Mouse (Mus musculus) hindbrain, embryonic 15.5 days (tissue): Measurements from ENCODE around the gene Itgb2. TPM values are rescaled to one million over a fixed set of nuclear protein-coding genes. Genes with fewer than 3 reads are reported as not detected.

Source experiments
- ATAC-seq: fragments of 200-750 bp; cut with Nextera tagmentation; 2 replicates; pipeline ENCODE4 v1.8.0; 2017; ENCODE audit warnings: low read depth, moderate number of reproducible peaks, moderate TSS enrichment; ENCODE audit not compliant: low FRiP score
- H3K27ac ChIP-seq: fragments of 300-500 bp; sonication (generic); replicated peaks from 2 replicates; pipeline ENCODE4 v1.5.1; 2015; ENCODE audit warnings: mild to moderate bottlenecking, inconsistent platforms
- H3K27me3 ChIP-seq: fragments of 300-500 bp; sonication (generic); 2 replicates; pipeline ENCODE4 v1.6.1; 2015; ENCODE audit warnings: control low read depth, inconsistent platforms
- H3K36me3 ChIP-seq: fragments of 300-500 bp; sonication (generic); 2 replicates; pipeline ENCODE4 v1.6.1; 2015; ENCODE audit warnings: control low read depth, inconsistent platforms
- H3K4me1 ChIP-seq: fragments of 300-500 bp; sonication (generic); replicated peaks from 2 replicates; pipeline ENCODE4 v1.6.1; 2015; ENCODE audit warnings: control low read depth, inconsistent platforms
- H3K4me2 ChIP-seq: fragments of 300-500 bp; sonication (generic); 2 replicates; pipeline ENCODE4 v1.6.1; 2015; ENCODE audit warnings: moderate library complexity, mild to moderate bottlenecking, inconsistent platforms
- H3K4me3 ChIP-seq: fragments of 300-500 bp; sonication (generic); 2 replicates; pipeline ENCODE4 v1.5.1; 2015; ENCODE audit warnings: mild to moderate bottlenecking, inconsistent platforms
- H3K9ac ChIP-seq: fragments of 300-500 bp; sonication (generic); 2 replicates; pipeline ENCODE4 v1.6.1; 2015; ENCODE audit warnings: inconsistent platforms
- H3K9me3 ChIP-seq: fragments of 300-500 bp; sonication (generic); 2 replicates; pipeline ENCODE4 v1.6.1; 2016; ENCODE audit warnings: control low read depth, inconsistent platforms
- WGBS: fragments of 180-500 bp; shearing (Covaris S2); methylation state at CpG from one replicate; pipeline ENCODE4 v1.1.7; 2015; 5-methylcytosine and 5-hydroxymethylcytosine counted together
- polyA plus RNA-seq: library from polyadenylated mRNA; unstranded; fragments of >200 nt; fragmentation: Nextera tagmentation; extraction: Ambion mirVana; gene quantifications from 2 replicates; pipeline ENCODE4 v1.2.1, GENCODE M21; 2015

Itgb2 gene
- polyA plus RNA-seq, 1 experiment from 2014 or later, result 1.1 TPM

- no peaks in the 10 kb centered on the region for H3K9me3 ChIP-seq
- H3K4me1 ChIP-seq, result peaks cover 14% of the 10 kb centered on the region
- no peak overlapping the region for H3K9ac ChIP-seq
- no peak overlapping the region for H3K4me3 ChIP-seq
- no peak for ATAC-seq
- H3K27ac ChIP-seq, result no peak overlapping the region
- WGBS, result 51% methylated on average over 4 of the region's 4 CpGs
- no peak overlapping the region for H3K4me2 ChIP-seq
- no peaks in the 10 kb centered on the region for H3K27me3 ChIP-seq
- peaks cover 13% of the 10 kb centered on the region for H3K36me3 ChIP-seq
These were observed 73.0 kb downstream of the Itgb2 start for GRCm38 (mm10) chr10:77603021-77603420.

GRCm38 (mm10) chr10:77604111-77604510 is 74.1 kb downstream of the Itgb2 start:
- Histone ChIP-seq H3K4me1 (peaks cover 20% of the 10 kb centered on the region), H3K27ac (no peak overlapping the region), H3K9me3 (no peaks in the 10 kb centered on the region), H3K9ac (no peak overlapping the region), H3K4me3 (no peak overlapping the region), H3K36me3 (peaks cover 3% of the 10 kb centered on the region; the same call in 1 of the 2 replicates), H3K27me3 (no peaks in the 10 kb centered on the region), H3K4me2 (no peak overlapping the region)
- no peak for ATAC-seq
- 92% methylated on average over 6 of the region's 6 CpGs for WGBS

- 83% methylated on average over 5 of the region's 5 CpGs for WGBS
- peak overlapping the region; percentile 96; the same call in 1 of the 2 replicates for H3K27ac ChIP-seq
- H3K4me2 ChIP-seq, result no peak overlapping the region
These were observed 74.9 kb downstream of the Itgb2 start for GRCm38 (mm10) chr10:77604958-77605357.

GRCm38 (mm10) chr10:77605368-77605767 is 75.3 kb downstream of the Itgb2 start:
- Histone ChIP-seq H3K27ac (peak overlapping the region; percentile 96), H3K4me2 (peak overlapping the region; percentile 94), H3K9ac (no peak overlapping the region), H3K4me1 (peaks cover 28% of the 10 kb centered on the region), H3K4me3 (peak overlapping the region; percentile 86), H3K27me3 (no peaks in the 10 kb centered on the region), H3K9me3 (no peaks in the 10 kb centered on the region), H3K36me3 (peaks cover 7% of the 10 kb centered on the region)
- WGBS, result 21% methylated on average over 1 of the region's 1 CpGs
- no peak for ATAC-seq

More at GRCm38 (mm10) chr10:77604958-77605357, 74.9 kb downstream of the Itgb2 start:
- Histone ChIP-seq H3K9me3 (no peaks in the 10 kb centered on the region), H3K4me3 (no peak overlapping the region), H3K4me1 (peaks cover 24% of the 10 kb centered on the region), H3K36me3 (peaks cover 3% of the 10 kb centered on the region), H3K27me3 (no peaks in the 10 kb centered on the region), H3K9ac (no peak overlapping the region)
- ATAC-seq, result no peak

GRCm38 (mm10) chr10:77605908-77606826 is 76.1 kb downstream of the Itgb2 start, which contains the start of the genes Sumo3 and Gm49325:
TSS of gene Sumo3 (plus strand) at chr10:77606097.
TSS of gene Gm49325 (plus strand) at chr10:77606197.
- H3K27ac ChIP-seq, result peak within 1 kb of the TSS; percentile 96
- H3K9me3 ChIP-seq, result no peaks in the 10 kb centered on the region
- no peaks in the 10 kb centered on the region for H3K27me3 ChIP-seq
- H3K36me3 ChIP-seq, result peaks cover 15% of the 10 kb centered on the region
- peak within 1 kb of the TSS; percentile 94 for H3K4me2 ChIP-seq
- H3K4me1 ChIP-seq, result peaks cover 30% of the 10 kb centered on the region
- H3K4me3 ChIP-seq, result peak within 1 kb of the TSS; percentile 86
- peak within 1 kb of the TSS; percentile 75 for H3K9ac ChIP-seq
- ATAC-seq, result peak; percentile 83
- WGBS, result under 1% methylated on average over 98 of the region's 119 CpGs

GRCm38 (mm10) chr10:77606855-77607254 is 76.8 kb downstream of the Itgb2 start:
- Histone ChIP-seq H3K27ac (peak overlapping the region; percentile 96), H3K9me3 (no peaks in the 10 kb centered on the region), H3K9ac (peak overlapping the region; percentile 75), H3K4me3 (peak overlapping the region; percentile 86), H3K4me2 (peak overlapping the region; percentile 94), H3K4me1 (peaks cover 30% of the 10 kb centered on the region), H3K36me3 (peaks cover 18% of the 10 kb centered on the region), H3K27me3 (no peaks in the 10 kb centered on the region)
- 43% methylated on average over 7 of the region's 7 CpGs for WGBS
- peak; percentile 39 for ATAC-seq

GRCm38 (mm10) chr10:77607441-77607840 is 77.4 kb downstream of the Itgb2 start:
- peak overlapping the region; percentile 94 for H3K4me2 ChIP-seq
- no peak for ATAC-seq

GRCm38 (mm10) chr10:77608589-77608988 is 78.5 kb downstream of the Itgb2 start:
- H3K9me3 ChIP-seq, result no peaks in the 10 kb centered on the region
- no peak overlapping the region for H3K9ac ChIP-seq
- H3K4me1 ChIP-seq, result peaks cover 30% of the 10 kb centered on the region
- no peak overlapping the region for H3K27ac ChIP-seq
- ATAC-seq, result no peak
- 90% methylated on average over 8 of the region's 8 CpGs for WGBS
- H3K27me3 ChIP-seq, result no peaks in the 10 kb centered on the region
- no peak overlapping the region for H3K4me2 ChIP-seq
- H3K4me3 ChIP-seq, result no peak overlapping the region
- H3K36me3 ChIP-seq, result peaks cover 30% of the 10 kb centered on the region

More at GRCm38 (mm10) chr10:77607441-77607840, 77.4 kb downstream of the Itgb2 start:
- peaks cover 30% of the 10 kb centered on the region for H3K4me1 ChIP-seq
- H3K27me3 ChIP-seq, result no peaks in the 10 kb centered on the region
- peak overlapping the region; percentile 86 for H3K4me3 ChIP-seq
- H3K36me3 ChIP-seq, result peaks cover 21% of the 10 kb centered on the region
- no peak overlapping the region for H3K9ac ChIP-seq
- no peak overlapping the region for H3K27ac ChIP-seq
- H3K9me3 ChIP-seq, result no peaks in the 10 kb centered on the region
- WGBS, result 66% methylated on average over 5 of the region's 5 CpGs

GRCm38 (mm10) chr10:77610221-77610961 is 80.3 kb downstream of the Itgb2 start:
- ATAC-seq, result no peak
- Histone ChIP-seq H3K9me3 (no peaks in the 10 kb centered on the region), H3K4me1 (peaks cover 30% of the 10 kb centered on the region), H3K4me3 (no peak overlapping the region), H3K4me2 (no peak overlapping the region), H3K27me3 (no peaks in the 10 kb centered on the region), H3K9ac (no peak overlapping the region), H3K36me3 (peaks cover 45% of the 10 kb centered on the region), H3K27ac (no peak overlapping the region)
- 91% methylated on average over 8 of the region's 8 CpGs for WGBS

- 86% methylated on average over 3 of the region's 3 CpGs for WGBS
- Histone ChIP-seq H3K9me3 (no peaks in the 10 kb centered on the region), H3K4me3 (no peak overlapping the region), H3K36me3 (peaks cover 71% of the 10 kb centered on the region), H3K4me2 (no peak overlapping the region), H3K9ac (no peak overlapping the region), H3K4me1 (peaks cover 13% of the 10 kb centered on the region), H3K27ac (no peak overlapping the region), H3K27me3 (no peaks in the 10 kb centered on the region)
- ATAC-seq, result no peak
These were observed 83.4 kb downstream of the Itgb2 start for GRCm38 (mm10) chr10:77613409-77613808.
